Mouse (Mus musculus): ENCODE measurements around the gene Eya2. TPM values are rescaled to one million over a fixed set of nuclear protein-coding genes. Genes with fewer than 3 reads are reported as not detected.

Gene Eya2
- total and polyA plus RNA-seq, 3 experiments = not detected

- Histone ChIP-seq H3K36me3 (ENCODE audit: control insufficient read depth in 1 of 2, insufficient read depth in 2 of 2, low read length in 2 of 2) (no peaks in the 10 kb centered on the region), H3K79me2 (ENCODE audit: control insufficient read depth, insufficient read depth, low read length, poor library complexity) (no peaks in the 10 kb centered on the region), H3K9me3 (replicated peaks; ENCODE audit: insufficient read depth, low read length) (no peaks in the 10 kb centered on the region), H3K27ac (ENCODE audit: control insufficient read depth, low read depth, low read length) (no peak overlapping the region), H3K4me1 (ENCODE audit: control insufficient read depth in 1 of 2, insufficient read depth in 2 of 2, low read length in 2 of 2) (no peaks in the 10 kb centered on the region), H3K9ac (ENCODE audit: control insufficient read depth, low read depth, low read length, poor library complexity, severe bottlenecking) (no peak overlapping the region), H3K4me3 (ENCODE audit: control insufficient read depth in 1 of 2, insufficient read depth in 1 of 2, low read depth in 2 of 2, low read length in 2 of 2) (no peak overlapping the region), H3K27me3 (ENCODE audit: control insufficient read depth in 1 of 2, insufficient read depth in 2 of 2, low read length in 2 of 2) (no peaks in the 10 kb centered on the region)
- DNase-seq (ENCODE audit: low read depth, low spot score) = no peak
- TF ChIP-seq E2F4 (IDR thresholded peaks at IDR 0.05; ENCODE audit: borderline replicate concordance, low read depth, low read length) (no peak), ZC3H11A (IDR thresholded peaks at IDR 0.05; ENCODE audit: low read depth, low read length) (no peak), JUND (IDR thresholded peaks at IDR 0.05; ENCODE audit: low read depth, low read length) (no peak)
These were observed 61.7 kb downstream of the Eya2 start for GRCm38 (mm10) chr2:165656541-165656940.

GRCm38 (mm10) chr2:165656956-165657355 lies 62.1 kb downstream of the Eya2 start:
- Histone ChIP-seq H3K4me1 (ENCODE audit: control insufficient read depth in 1 of 2, insufficient read depth in 2 of 2, low read length in 2 of 2) (no peaks in the 10 kb centered on the region), H3K4me3 (ENCODE audit: control insufficient read depth in 1 of 2, insufficient read depth in 1 of 2, low read depth in 2 of 2, low read length in 2 of 2) (no peak overlapping the region), H3K9me3 (replicated peaks; ENCODE audit: insufficient read depth, low read length) (no peaks in the 10 kb centered on the region), H3K27me3 (ENCODE audit: control insufficient read depth in 1 of 2, insufficient read depth in 2 of 2, low read length in 2 of 2) (no peaks in the 10 kb centered on the region), H3K36me3 (ENCODE audit: control insufficient read depth in 1 of 2, insufficient read depth in 2 of 2, low read length in 2 of 2) (no peaks in the 10 kb centered on the region), H3K9ac (ENCODE audit: control insufficient read depth, low read depth, low read length, poor library complexity, severe bottlenecking) (no peak overlapping the region), H3K27ac (ENCODE audit: control insufficient read depth, low read depth, low read length) (no peak overlapping the region), H3K79me2 (ENCODE audit: control insufficient read depth, insufficient read depth, low read length, poor library complexity) (no peaks in the 10 kb centered on the region)
- TF ChIP-seq EP300 (IDR thresholded peaks at IDR 0.05; ENCODE audit: low read depth in 1 of 2, low read length in 2 of 2) (no peak), ZMIZ1 (IDR thresholded peaks at IDR 0.05; ENCODE audit: low read depth, low read length) (no peak), MAFK (IDR thresholded peaks at IDR 0.05; ENCODE audit: borderline replicate concordance, low read depth, low read length) (no peak), CHD1 (IDR thresholded peaks at IDR 0.05; ENCODE audit: low read depth, low read length) (no peak), CTCF (IDR thresholded peaks at IDR 0.05 in 2 of 3, conservative IDR thresholded peaks at IDR 0.05 in 1 of 3; ENCODE audit: control insufficient read depth in 1 of 3, insufficient read depth in 1 of 3, low read depth in 2 of 3, low read length in 3 of 3, poor library complexity in 1 of 3, severe bottlenecking in 1 of 3) (no peak), MYB (IDR thresholded peaks at IDR 0.05; ENCODE audit: low read depth, low read length) (no peak), POLR2AphosphoS5 (IDR thresholded peaks at IDR 0.05; ENCODE audit: borderline replicate concordance, low read depth, low read length) (no peak), ELF1 (IDR thresholded peaks at IDR 0.05; ENCODE audit: low read depth, low read length) (no peak), ZNF384 (IDR thresholded peaks at IDR 0.05; ENCODE audit: low read depth, low read length) (no peak), USF1 (IDR thresholded peaks at IDR 0.05; ENCODE audit: low read depth, low read length) (no peak), RAD21 (IDR thresholded peaks at IDR 0.05; ENCODE audit: low read depth, low read length) (no peak), ZC3H11A (IDR thresholded peaks at IDR 0.05; ENCODE audit: low read depth, low read length) (no peak)
- no peak for DNase-seq (ENCODE audit: low read depth, low spot score)

- Histone ChIP-seq H3K79me2 (ENCODE audit: control insufficient read depth, insufficient read depth, low read length, poor library complexity) (no peaks in the 10 kb centered on the region), H3K36me3 (ENCODE audit: control insufficient read depth in 1 of 2, insufficient read depth in 2 of 2, low read length in 2 of 2) (no peaks in the 10 kb centered on the region), H3K27me3 (ENCODE audit: control insufficient read depth in 1 of 2, insufficient read depth in 2 of 2, low read length in 2 of 2) (no peaks in the 10 kb centered on the region), H3K9me3 (replicated peaks; ENCODE audit: insufficient read depth, low read length) (no peaks in the 10 kb centered on the region), H3K9ac (ENCODE audit: control insufficient read depth, low read depth, low read length, poor library complexity, severe bottlenecking) (no peak overlapping the region), H3K4me1 (ENCODE audit: control insufficient read depth in 1 of 2, insufficient read depth in 2 of 2, low read length in 2 of 2) (no peaks in the 10 kb centered on the region), H3K4me3 (ENCODE audit: control insufficient read depth in 1 of 2, insufficient read depth in 1 of 2, low read depth in 2 of 2, low read length in 2 of 2) (no peak overlapping the region), H3K27ac (ENCODE audit: control insufficient read depth, low read depth, low read length) (no peak overlapping the region)
- TF ChIP-seq MXI1 (IDR thresholded peaks at IDR 0.05; ENCODE audit: low read depth, low read length) = no peak
- no peak for DNase-seq (ENCODE audit: low read depth, low spot score)
These were observed 64.7 kb downstream of the Eya2 start for GRCm38 (mm10) chr2:165659552-165659951.
